Mouse (Mus musculus) E14TG2a.4 (cell line): ENCODE data around the gene Nfatc3.
A peak's percentile ranks its signal among the peaks of the same experiment; 100 is the strongest.

Experiments used
- CTCF ChIP-seq: conservative IDR thresholded peaks from 2 replicates; pipeline ENCODE4 v1.5.1; 2014; ENCODE audit warnings: low read length
- NANOG ChIP-seq: IDR thresholded peaks from 2 replicates; pipeline ENCODE4 v1.6.1; 2014; ENCODE audit warnings: borderline replicate concordance, low read length, mixed read lengths
- POU5F1 ChIP-seq: IDR thresholded peaks from 2 replicates; pipeline ENCODE4 v1.6.1; 2014; ENCODE audit warnings: low read length, borderline replicate concordance

DNA sequence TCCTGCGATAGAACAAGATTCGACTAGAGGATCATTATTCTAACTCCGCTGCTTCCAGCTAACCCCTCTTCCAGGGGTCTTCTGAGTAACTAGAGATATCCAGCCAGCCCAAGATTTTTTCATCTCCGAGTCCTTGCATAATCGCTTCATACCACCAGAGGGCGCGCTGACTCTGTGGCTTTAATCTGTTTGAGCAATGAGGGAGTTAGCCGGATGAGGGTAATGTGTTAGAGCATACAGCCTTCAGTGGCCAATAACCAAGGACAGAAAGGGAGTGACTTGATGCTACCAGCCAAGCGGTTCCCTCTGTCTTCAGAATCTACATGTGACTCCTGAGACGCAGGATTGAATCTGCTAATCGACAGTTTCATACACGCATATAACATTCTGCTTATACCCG lies 82.1 kb downstream of the Nfatc3 start:
- TF ChIP-seq CTCF: peak; percentile 97
- no peak for TF ChIP-seq POU5F1
- TF ChIP-seq NANOG: no peak
